Mouse (Mus musculus): Measurements from ENCODE around the gene Napepld. TPM values are rescaled to one million over a fixed set of nuclear protein-coding genes. Genes with fewer than 3 reads are reported as not detected.

Napepld gene
- 2.6 and 2.9 TPM in 2 replicates for polyA plus RNA-seq (2015; fragmentation: Nextera tagmentation; extraction: Ambion mirVana)

- no peaks in the 10 kb centered on the region for H3K9me3 ChIP-seq (ENCODE audit: control insufficient read depth, low read length)
- under 1% methylated on average over 53 of the region's 59 CpGs for WGBS
- H3K9ac ChIP-seq (ENCODE audit: low read depth, low read length) = peak within 1 kb of the TSS; percentile 97
- peak within 1 kb of the TSS; percentile 70 for H3K4me2 ChIP-seq (ENCODE audit: low read length)
- no peaks in the 10 kb centered on the region for H3K27me3 ChIP-seq (replicated peaks; ENCODE audit: control insufficient read depth, insufficient read depth, low read length)
- H3K4me1 ChIP-seq (ENCODE audit: control insufficient read depth, insufficient read depth, low read depth, low read length) = no peaks in the 10 kb centered on the region
- H3K27ac ChIP-seq (ENCODE audit: low read depth, low read length) = peak within 1 kb of the TSS; percentile 97
- peak within 1 kb of the TSS; percentile 67 for H3K4me3 ChIP-seq (ENCODE audit: low read length)
- H3K36me3 ChIP-seq (ENCODE audit: control insufficient read depth, insufficient read depth, low read length) = no peaks in the 10 kb centered on the region
- ATAC-seq = peak; percentile 99
Measured at GRCm38 (mm10) chr5:21701351-21702008, at the start of gene Napepld. Gene Napepld, minus strand, starts transcription at chr5:21701396.

- ATAC-seq = no peak
Measured at GRCm38 (mm10) chr5:21745966-21746365, 44.8 kb upstream of the Napepld start.

DNA sequence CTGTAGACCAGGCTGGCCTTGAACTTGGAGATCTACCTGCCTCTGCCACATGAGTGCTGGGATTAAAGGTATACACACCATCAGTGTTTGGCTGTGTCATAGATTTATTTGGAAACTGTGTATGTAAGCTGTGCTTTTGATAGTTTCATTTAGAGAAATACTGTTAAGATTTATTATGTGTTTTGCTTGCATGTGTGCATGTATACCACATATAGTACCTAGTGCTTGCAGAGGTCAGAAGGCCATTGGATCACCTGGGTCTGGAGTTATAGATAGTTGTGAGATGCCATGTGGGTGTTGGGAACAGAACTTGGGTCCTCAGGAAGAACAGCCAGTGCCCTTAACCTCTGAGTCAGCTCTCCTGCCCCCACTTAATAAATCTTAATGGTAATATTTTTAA, 43.5 kb upstream of the Napepld start:
- H3K27me3 ChIP-seq (replicated peaks; ENCODE audit: control insufficient read depth, insufficient read depth, low read length) = no peaks in the 10 kb centered on the region
- H3K27ac ChIP-seq (ENCODE audit: low read depth, low read length) = no peak overlapping the region
- no peak overlapping the region for H3K4me3 ChIP-seq (ENCODE audit: low read length)
- no peak overlapping the region for H3K9ac ChIP-seq (ENCODE audit: low read depth, low read length)
- peaks cover 67% of the 10 kb centered on the region for H3K36me3 ChIP-seq (ENCODE audit: control insufficient read depth, insufficient read depth, low read length)
- H3K4me1 ChIP-seq (ENCODE audit: control insufficient read depth, insufficient read depth, low read depth, low read length) = no peaks in the 10 kb centered on the region
- no peak for ATAC-seq
- H3K4me2 ChIP-seq (ENCODE audit: low read length) = no peak overlapping the region
- no peaks in the 10 kb centered on the region for H3K9me3 ChIP-seq (ENCODE audit: control insufficient read depth, low read length)

More at GRCm38 (mm10) chr5:21745966-21746365, 44.8 kb upstream of the Napepld start:
- Histone ChIP-seq H3K4me2 (ENCODE audit: low read length) (no peak overlapping the region), H3K27me3 (replicated peaks; ENCODE audit: control insufficient read depth, insufficient read depth, low read length) (no peaks in the 10 kb centered on the region), H3K9ac (ENCODE audit: low read depth, low read length) (no peak overlapping the region), H3K27ac (ENCODE audit: low read depth, low read length) (no peak overlapping the region), H3K36me3 (ENCODE audit: control insufficient read depth, insufficient read depth, low read length) (peaks cover 58% of the 10 kb centered on the region), H3K4me3 (ENCODE audit: low read length) (no peak overlapping the region), H3K9me3 (ENCODE audit: control insufficient read depth, low read length) (no peaks in the 10 kb centered on the region), H3K4me1 (ENCODE audit: control insufficient read depth, insufficient read depth, low read depth, low read length) (no peaks in the 10 kb centered on the region)
- 98% methylated on average over 6 of the region's 8 CpGs for WGBS

DNA sequence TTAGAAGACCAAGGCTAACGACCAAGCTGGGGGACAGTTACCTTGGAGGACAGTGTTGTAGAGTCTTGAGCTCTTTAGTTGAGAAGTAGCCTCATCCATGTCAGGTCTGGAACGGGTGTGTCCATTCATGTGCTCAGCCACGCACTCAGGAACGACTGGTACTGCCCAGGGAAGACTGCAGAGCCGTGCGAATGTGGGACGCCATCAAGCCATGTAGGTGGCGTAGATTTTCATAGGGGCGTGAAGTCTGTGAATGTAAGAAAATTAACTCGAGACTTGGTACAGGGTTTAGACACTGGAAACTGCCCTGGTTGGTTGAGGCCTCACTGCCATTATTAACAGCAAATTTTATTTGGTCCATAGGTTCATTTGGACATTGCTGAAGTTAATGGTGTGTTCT, 42.4 kb upstream of the Napepld start:
- Histone ChIP-seq H3K9ac (ENCODE audit: low read depth, low read length) (no peak overlapping the region), H3K4me1 (ENCODE audit: control insufficient read depth, insufficient read depth, low read depth, low read length) (peaks cover under 1% of the 10 kb centered on the region; the same call in 1 of the 2 replicates), H3K36me3 (ENCODE audit: control insufficient read depth, insufficient read depth, low read length) (peaks cover 68% of the 10 kb centered on the region), H3K4me2 (ENCODE audit: low read length) (no peak overlapping the region), H3K27ac (ENCODE audit: low read depth, low read length) (no peak overlapping the region), H3K4me3 (ENCODE audit: low read length) (no peak overlapping the region), H3K9me3 (ENCODE audit: control insufficient read depth, low read length) (no peaks in the 10 kb centered on the region), H3K27me3 (replicated peaks; ENCODE audit: control insufficient read depth, insufficient read depth, low read length) (no peaks in the 10 kb centered on the region)
- no peak for ATAC-seq
- 96% methylated on average over 10 of the region's 10 CpGs for WGBS

- Histone ChIP-seq H3K4me2 (ENCODE audit: low read length) (no peak overlapping the region), H3K27me3 (replicated peaks; ENCODE audit: control insufficient read depth, insufficient read depth, low read length) (no peaks in the 10 kb centered on the region), H3K9me3 (ENCODE audit: control insufficient read depth, low read length) (no peaks in the 10 kb centered on the region), H3K36me3 (ENCODE audit: control insufficient read depth, insufficient read depth, low read length) (peaks cover 50% of the 10 kb centered on the region), H3K4me3 (ENCODE audit: low read length) (no peak overlapping the region), H3K4me1 (ENCODE audit: control insufficient read depth, insufficient read depth, low read depth, low read length) (peaks cover 11% of the 10 kb centered on the region), H3K27ac (ENCODE audit: low read depth, low read length) (no peak overlapping the region), H3K9ac (ENCODE audit: low read depth, low read length) (no peak overlapping the region)
- ATAC-seq = no peak
- 91% methylated on average over 13 of the region's 13 CpGs for WGBS
Measured at GRCm38 (mm10) chr5:21739881-21740280, 38.7 kb upstream of the Napepld start.

- Histone ChIP-seq H3K36me3 (ENCODE audit: control insufficient read depth, insufficient read depth, low read length) (peaks cover 43% of the 10 kb centered on the region), H3K4me3 (ENCODE audit: low read length) (no peak overlapping the region), H3K27ac (ENCODE audit: low read depth, low read length) (no peak overlapping the region), H3K4me1 (ENCODE audit: control insufficient read depth, insufficient read depth, low read depth, low read length) (peaks cover 11% of the 10 kb centered on the region), H3K27me3 (replicated peaks; ENCODE audit: control insufficient read depth, insufficient read depth, low read length) (no peaks in the 10 kb centered on the region), H3K9me3 (ENCODE audit: control insufficient read depth, low read length) (no peaks in the 10 kb centered on the region), H3K4me2 (ENCODE audit: low read length) (no peak overlapping the region), H3K9ac (ENCODE audit: low read depth, low read length) (no peak overlapping the region)
- 90% methylated on average over 11 of the region's 11 CpGs for WGBS
- ATAC-seq = no peak
Measured at GRCm38 (mm10) chr5:21739120-21739519, 37.9 kb upstream of the Napepld start.

DNA sequence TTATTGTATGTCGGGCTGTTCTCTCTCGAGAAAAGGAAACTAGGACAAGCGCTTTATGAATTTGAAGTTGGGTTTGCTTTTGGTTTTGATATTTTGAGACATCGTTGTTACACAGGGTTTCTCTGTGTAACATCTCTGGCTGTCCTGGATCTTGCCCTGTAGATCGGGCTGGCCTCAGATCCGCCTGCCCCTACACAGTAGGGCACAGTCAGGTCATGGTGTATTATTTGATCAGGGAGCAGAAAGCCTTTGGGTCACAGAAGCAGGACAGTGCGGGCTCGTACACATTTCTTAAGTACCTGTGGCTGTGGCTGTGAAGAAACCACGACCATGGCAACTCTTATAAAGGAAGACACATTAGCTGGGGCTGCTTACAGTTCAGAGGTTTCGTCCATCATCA, 36.4 kb upstream of the Napepld start:
- no peak for ATAC-seq
- no peak overlapping the region for H3K27ac ChIP-seq (ENCODE audit: low read depth, low read length)
- 26% methylated on average over 10 of the region's 10 CpGs for WGBS

DNA sequence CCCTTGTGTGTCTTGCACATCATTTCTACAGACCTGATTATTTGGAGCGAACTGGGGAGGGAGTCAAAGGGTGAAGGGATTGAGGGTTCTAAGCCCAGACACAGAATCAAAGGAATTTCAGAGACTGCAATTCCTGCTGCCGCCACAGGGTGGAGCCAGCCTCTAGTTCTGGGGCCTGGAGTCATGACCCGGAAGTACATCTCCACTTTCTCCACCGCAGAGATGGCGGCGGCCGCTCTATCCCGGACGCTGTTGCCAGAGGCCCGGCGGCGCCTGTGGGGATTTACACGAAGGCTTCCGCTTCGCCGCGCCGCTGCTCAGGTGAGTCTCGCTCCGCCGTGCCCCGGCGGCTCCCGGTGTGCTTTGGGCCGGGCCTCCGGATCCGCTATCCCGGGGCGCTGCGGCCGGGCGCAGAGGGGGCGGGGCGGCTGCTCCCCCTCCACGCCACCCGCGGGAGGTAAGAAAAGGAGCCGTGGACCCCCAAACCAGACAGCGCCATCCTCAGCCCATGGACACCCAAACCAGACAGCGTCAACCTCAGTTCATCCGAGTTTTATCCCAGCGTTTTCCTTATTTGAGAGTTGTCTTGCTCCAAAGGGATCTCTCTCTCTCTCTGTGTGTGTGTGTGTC, 35.9 kb upstream of the Napepld start, which contains the start of gene Pmpcb:
Gene Pmpcb (plus strand): TSS at position 186 of the 630 bp plus-strand sequence.
- H3K27ac ChIP-seq (ENCODE audit: low read depth, low read length) = peak within 1 kb of the TSS; percentile 89
- no peaks in the 10 kb centered on the region for H3K27me3 ChIP-seq (replicated peaks; ENCODE audit: control insufficient read depth, insufficient read depth, low read length)
- WGBS = under 1% methylated on average over 26 of the region's 42 CpGs
- H3K4me2 ChIP-seq (ENCODE audit: low read length) = peak within 1 kb of the TSS; percentile 75
- H3K9me3 ChIP-seq (ENCODE audit: control insufficient read depth, low read length) = no peaks in the 10 kb centered on the region
- peak within 1 kb of the TSS; percentile 97 for H3K9ac ChIP-seq (ENCODE audit: low read depth, low read length)
- peaks cover 19% of the 10 kb centered on the region for H3K4me1 ChIP-seq (ENCODE audit: control insufficient read depth, insufficient read depth, low read depth, low read length)
- peak within 1 kb of the TSS; percentile 98 for H3K4me3 ChIP-seq (ENCODE audit: low read length)
- H3K36me3 ChIP-seq (ENCODE audit: control insufficient read depth, insufficient read depth, low read length) = peaks cover 28% of the 10 kb centered on the region
- ATAC-seq = peak; percentile 85

More for the DNA sequence above, 36.4 kb upstream of the Napepld start:
- peaks cover 18% of the 10 kb centered on the region for H3K4me1 ChIP-seq (ENCODE audit: control insufficient read depth, insufficient read depth, low read depth, low read length)
- no peaks in the 10 kb centered on the region for H3K27me3 ChIP-seq (replicated peaks; ENCODE audit: control insufficient read depth, insufficient read depth, low read length)
- H3K4me3 ChIP-seq (ENCODE audit: low read length) = peak overlapping the region; percentile 98
- H3K4me2 ChIP-seq (ENCODE audit: low read length) = peak overlapping the region; percentile 75
- no peaks in the 10 kb centered on the region for H3K9me3 ChIP-seq (ENCODE audit: control insufficient read depth, low read length)
- H3K9ac ChIP-seq (ENCODE audit: low read depth, low read length) = peak overlapping the region; percentile 97
- H3K36me3 ChIP-seq (ENCODE audit: control insufficient read depth, insufficient read depth, low read length) = peaks cover 30% of the 10 kb centered on the region

GRCm38 (mm10) chr5:21736046-21736445, 34.9 kb upstream of the Napepld start:
- H3K4me1 ChIP-seq (ENCODE audit: control insufficient read depth, insufficient read depth, low read depth, low read length) = peaks cover 19% of the 10 kb centered on the region
- peaks cover 18% of the 10 kb centered on the region for H3K36me3 ChIP-seq (ENCODE audit: control insufficient read depth, insufficient read depth, low read length)
- WGBS = 87% methylated on average over 11 of the region's 11 CpGs
- no peaks in the 10 kb centered on the region for H3K9me3 ChIP-seq (ENCODE audit: control insufficient read depth, low read length)
- no peak overlapping the region for H3K4me2 ChIP-seq (ENCODE audit: low read length)
- no peak overlapping the region for H3K27ac ChIP-seq (ENCODE audit: low read depth, low read length)
- no peak overlapping the region for H3K9ac ChIP-seq (ENCODE audit: low read depth, low read length)
- no peaks in the 10 kb centered on the region for H3K27me3 ChIP-seq (replicated peaks; ENCODE audit: control insufficient read depth, insufficient read depth, low read length)
- H3K4me3 ChIP-seq (ENCODE audit: low read length) = no peak overlapping the region
- ATAC-seq = no peak
